Mouse (Mus musculus) 3134 (cell line): Measurements from ENCODE around the gene Cdc42bpb.
A peak's percentile ranks its signal among the peaks of the same experiment; 100 is the strongest.

Source experiments
- DNase-seq: peaks from one replicate; pipeline ENCODE4 v3.0.0-alpha.2; 2011; ENCODE audit warnings: low spot score; ENCODE audit not compliant: insufficient read length; ENCODE audit errors: extremely low read depth

Cdc42bpb gene

DNA sequence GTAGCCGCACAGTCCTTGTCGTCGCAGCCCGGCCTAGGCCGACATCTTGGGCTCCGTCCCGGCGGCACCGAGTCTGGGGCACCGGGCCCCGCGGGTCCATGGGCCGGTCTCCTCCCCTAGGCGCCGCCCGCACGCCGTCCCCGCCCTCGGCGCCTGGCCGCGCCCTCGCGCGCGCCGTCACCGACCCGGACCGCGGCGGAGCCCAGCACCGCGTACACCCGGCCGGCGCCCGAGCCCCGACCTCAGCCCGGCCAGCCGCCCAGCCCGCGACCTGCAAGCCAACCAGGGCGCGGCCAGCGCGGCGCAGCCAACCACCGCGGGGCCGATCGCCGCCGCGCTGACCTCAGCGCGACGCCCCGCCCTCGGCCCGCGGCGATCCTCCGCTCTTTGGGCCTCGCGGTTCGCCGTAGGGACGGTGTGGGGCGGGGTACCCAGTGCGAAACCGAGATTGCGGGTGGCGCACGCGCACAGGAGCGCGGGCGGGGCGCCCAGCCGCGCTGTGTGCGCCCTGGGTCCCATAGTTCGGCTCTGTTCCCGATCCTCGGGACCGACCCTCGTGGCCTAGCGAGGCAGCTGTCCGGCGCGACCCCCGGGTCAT is at the start of gene Cdc42bpb:
Cdc42bpb (minus strand) TSS at position 343 of the 598 bp plus-strand sequence.
- peak; percentile 95 for DNase-seq

DNA sequence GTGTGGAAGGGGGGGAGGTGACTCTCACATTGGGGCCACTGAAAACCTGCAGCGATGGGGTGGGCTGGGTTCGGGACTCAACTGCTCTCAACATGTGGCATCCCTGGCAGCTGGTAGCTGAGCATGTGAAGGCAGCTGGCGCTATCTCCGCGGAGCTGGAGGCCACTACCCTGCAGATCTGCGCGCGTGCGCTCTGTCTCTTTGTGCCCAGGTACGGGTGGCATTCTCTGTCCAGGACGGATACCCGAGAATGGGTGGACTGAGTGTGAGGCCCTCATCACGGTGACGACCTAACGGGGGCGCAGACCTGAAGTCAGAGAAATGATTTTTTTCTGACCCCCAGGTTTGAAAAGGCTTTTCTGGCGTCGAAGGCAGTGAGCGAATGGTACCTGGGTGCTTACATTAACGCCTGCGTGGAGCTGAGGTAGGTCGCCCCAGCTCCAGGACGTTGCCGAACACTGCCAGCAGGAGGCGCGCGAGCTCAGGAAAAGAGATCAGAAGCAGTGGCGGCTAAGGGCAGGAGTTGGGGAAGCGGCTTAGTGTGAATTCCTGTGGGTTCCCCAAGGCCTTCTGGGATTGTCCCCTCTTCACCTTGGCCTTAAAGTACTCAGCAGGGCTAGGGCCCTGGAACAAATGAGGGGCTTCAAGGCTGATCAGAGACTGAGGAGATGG is 48.4 kb upstream of the Cdc42bpb start:
- DNase-seq = peak; percentile 81

DNA sequence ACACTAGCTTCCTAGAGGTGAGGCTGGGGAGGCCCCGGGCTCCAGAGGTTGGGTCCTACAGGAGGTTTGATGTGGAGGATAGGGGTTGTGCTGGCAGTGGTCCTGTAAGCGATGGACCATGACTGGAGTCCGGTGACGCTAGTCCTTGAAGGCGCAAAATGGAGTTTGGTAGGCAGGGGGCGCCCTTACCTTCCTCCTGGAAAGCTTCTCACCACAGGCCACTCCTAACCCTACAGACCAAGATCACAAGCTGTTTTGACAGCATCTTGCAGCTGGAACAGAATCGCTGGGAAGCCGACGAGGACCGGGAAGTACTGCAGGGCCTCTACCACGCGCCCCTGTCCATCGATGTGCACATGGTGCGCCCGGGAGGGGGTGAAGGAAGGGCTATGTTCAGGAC is 47.7 kb upstream of the Cdc42bpb start:
- DNase-seq = peak; percentile 67

DNA sequence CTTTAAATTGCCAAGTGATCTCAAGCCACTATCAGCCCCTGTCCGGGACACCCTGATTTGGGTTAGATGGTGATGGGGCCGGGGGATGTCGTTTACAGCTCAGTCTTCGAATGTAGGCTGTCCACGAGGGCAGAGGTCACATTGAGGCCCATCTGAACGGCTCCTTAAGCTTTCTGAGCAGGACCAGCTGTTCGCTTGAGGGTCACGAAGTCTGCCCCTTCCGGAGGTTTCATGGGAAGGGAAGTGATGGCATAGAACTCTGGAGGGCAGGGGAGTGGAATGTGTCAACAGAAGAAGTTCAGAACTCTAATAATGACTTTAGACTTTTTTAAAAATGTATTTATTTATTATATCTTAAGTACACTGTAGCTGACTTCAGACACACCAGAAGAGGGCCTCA is 47.0 kb upstream of the Cdc42bpb start:
- DNase-seq = no peak

DNA sequence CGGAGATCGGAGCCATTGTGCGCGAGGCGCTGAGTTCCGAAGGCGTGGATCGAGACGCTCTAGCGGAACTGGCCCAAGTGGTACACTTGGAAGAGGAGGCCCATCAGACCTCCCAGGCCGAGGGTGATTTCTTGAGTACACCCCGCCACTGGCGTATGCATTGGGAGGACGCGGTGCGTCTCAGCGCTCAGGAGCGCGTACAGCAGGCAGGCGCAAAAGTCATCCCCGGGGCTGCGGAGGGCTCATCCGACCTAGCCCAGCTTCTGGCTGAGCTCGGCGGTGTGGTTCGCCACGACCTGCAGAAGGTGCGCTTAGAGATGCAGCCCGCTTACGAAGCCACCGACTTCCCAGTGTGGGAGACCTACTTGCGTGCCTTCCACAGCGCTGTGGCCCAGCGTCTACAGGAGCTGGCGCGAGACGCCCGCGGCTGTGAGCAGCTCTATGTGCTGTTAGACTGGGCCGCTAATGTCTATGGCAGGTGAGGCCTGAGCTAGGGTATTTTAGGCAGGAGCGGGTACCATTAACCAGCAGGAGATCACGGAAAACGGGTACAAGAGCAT is 46.1 kb upstream of the Cdc42bpb start:
- DNase-seq = no peak

DNA sequence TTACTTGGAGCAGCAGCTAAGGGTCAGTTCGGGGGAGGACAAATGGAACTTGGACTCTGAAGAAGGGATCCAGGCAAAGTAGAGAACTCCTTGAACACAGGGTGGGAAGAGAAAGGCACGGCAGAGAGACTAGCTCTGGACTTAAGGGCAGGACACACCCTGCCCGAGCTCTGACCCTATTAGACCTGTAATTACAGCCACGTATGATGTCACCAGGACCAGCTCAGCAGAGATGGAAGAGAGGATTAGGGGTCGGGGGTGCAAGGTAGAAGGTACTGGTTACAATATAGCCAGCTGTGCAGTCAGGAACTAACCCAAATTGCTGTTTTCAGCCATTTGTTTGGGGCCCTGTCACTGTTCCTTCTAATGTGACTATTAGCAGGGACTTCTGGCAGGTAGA is 45.3 kb upstream of the Cdc42bpb start:
- DNase-seq = no peak

DNA sequence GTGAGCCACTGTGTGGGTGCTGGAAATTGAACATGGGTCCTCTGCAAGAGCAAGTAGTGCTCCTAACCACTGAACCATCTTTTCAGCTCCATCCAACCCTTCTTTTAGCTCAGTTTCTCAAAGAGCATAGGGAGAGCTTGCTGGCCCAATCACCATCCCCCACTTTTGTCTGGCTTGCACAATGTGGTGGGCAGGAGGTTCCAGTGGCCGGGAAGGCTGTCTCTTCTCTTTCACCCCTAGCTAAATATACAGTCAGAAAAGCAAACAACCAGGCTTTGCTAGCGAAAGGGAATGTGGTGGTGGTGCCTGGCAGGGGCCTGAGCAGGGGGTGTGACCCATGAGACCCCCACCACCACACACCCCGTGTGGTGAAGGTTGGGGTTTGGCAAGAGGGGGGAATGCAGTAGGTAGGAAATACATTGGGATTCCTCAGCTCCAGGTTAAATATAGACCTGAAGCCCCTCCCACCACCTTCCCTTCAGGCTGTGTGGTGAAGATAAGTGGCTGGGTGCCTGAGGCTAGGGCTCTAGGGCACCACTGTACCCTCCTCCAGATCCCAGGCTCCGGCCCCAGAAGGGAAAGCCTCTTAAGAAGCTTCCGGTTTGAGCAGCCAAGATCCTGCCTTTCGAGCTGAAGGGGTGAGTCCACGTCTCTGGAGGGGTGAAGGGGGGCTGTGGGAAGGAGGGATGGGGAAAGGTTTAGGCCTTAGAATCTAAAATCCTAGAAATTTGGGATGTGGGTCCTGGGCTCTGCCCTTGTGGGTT is 43.6 kb upstream of the Cdc42bpb start:
- peak; percentile 74 for DNase-seq

DNA sequence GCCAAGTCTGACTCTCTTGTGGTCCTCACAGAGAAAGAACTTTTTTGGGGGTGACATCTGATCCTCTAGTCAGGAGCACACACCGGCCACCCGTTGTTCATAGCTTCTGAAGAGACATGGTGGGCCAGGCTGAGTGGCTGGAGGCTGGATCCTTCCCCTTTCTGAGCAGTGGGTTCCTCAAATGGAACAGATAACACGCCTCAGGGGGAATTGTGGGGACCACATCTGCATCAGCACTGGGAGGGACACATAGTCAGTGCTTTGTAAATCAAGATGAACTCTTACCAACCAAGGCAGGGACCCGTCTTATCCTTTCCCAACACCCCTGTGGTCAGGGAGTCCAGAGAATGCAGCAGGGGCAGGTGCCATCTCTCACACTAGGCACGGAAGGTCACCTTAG is 42.4 kb upstream of the Cdc42bpb start:
- DNase-seq = no peak

DNA sequence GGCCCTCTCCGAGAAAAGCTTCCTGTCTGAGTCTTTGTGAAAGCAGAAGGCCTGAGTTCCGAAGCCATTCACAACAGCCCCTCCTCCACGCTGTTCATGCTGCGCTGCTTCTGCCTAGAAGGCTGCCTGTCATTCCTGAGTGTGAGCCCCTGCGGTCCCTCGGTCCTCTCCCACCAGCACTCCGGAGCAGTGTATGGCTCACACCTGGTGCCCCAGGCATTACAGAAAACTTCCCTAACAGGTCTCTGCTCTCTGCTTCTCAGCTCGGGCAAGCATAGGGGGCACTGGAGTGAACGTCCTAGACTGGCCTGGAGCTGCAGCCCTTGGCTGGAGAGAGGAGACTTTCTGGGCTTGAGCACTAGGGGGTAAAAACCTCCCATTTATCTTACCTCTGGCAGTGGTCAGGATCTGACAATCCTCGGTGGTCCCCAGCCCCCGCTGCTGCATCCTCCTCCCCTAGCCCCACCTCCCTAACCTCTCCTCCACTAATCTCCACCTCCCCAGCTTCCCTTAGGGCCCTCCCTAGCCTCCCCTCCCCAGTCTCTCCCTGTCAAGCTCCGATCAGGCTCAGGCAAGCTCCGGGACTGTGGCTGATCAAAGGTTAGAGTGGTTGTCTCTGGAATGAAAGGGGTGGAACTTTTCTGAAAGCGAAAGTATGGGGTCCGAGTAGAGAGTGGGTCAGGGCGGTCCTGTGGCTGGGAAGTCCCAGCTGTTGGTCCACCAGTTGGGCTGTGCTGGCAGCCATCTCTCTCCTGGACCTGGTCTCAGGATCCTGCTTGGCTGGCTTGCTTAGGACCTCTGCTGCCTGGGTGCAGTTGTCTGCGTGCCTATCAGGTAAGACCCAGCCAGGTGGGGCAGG is 39.6 kb upstream of the Cdc42bpb start, which contains the start of gene Exoc3l4:
Exoc3l4 (plus strand) TSS at position 97 of the 859 bp plus-strand sequence.
- DNase-seq = no peak

DNA sequence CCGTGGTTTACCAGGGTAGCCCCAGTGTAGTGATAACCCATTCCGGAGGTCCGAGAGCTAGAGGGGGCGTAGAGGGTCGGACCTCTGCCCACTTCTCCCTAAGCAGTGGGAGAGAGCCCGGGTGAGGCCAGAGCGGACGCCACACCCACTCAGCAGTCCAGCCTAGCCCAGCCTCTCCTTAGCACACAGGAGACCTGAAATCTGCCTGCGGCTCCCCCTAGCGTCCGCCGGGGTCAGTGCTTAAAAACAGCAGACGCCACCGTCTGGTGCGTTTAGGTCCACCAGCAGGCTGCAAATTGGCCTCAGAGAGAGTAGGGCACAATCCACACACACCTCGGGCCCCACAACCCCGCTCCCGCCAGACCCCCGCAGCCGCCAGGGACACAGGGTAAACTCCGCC is 35.8 kb upstream of the Cdc42bpb start:
- DNase-seq = peak; percentile 86

DNA sequence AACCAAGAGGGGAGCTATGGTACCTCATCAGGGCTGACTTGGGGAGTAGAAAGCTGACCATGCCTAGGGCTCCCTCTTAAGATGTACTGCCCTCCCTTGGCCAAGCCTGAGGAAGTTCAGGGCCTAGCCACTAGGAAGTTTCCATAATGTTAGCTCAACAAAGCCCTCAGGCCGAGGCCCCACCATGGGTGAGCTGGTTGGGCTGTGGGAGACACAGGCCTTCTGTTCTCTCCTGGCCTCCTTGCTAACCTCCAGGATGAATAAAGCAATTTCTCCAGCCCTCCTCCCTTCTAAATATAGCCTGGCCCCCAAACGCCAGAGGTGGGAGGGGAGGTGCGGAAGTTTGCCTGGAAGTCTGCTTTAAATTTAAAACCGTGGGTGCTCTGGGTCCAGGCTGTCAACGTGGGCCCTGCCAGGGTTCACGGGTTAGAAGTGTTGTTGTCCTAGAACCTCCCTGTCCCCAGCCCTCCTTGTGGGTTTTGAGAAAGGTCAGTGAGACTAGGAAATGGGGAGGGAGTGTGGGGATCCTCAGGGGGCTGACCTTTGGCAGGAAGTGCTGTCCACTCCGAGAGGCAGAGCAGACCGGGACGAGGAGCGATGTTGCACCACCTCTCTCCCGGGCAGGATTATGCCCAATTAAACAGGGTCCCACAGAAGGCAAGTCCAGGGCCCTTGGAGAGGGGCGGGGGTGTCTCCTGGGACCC is 35.2 kb upstream of the Cdc42bpb start:
- DNase-seq = no peak

DNA sequence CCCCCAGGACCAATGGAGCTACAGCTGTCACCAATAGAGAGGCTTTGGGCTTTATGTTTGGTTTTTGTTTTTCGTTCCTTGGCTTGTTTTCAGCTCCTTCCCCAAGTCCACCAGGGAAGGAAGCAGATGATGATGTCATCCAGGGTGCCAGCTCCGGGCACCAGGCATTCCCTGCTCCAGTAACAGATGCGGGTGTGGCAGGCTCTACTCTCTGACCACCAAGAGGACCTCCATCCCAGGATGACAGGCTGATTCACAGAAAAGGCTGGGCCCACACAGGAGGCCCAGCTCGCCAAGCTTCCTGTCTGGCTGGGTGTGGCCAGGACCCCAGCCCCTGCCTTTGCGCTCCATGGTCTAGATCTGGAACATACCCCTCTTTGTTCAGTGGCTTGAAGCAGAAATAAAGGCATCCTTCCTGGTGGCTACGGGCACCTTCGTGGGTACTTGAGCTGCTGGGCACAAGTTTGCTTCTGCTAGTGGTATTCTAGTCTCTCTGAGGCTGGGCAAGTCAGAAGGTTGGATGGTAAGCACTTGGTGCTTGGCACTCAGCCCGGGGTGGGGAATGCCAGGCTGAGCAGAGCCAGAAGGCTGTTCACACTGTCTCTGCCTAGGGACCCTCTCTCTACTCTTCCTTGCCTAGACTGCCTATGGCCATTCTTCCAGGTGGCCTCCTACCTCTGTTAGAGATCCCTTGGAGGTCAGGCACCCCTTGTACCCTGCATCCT is 34.3 kb upstream of the Cdc42bpb start:
- DNase-seq = peak; percentile 55

DNA sequence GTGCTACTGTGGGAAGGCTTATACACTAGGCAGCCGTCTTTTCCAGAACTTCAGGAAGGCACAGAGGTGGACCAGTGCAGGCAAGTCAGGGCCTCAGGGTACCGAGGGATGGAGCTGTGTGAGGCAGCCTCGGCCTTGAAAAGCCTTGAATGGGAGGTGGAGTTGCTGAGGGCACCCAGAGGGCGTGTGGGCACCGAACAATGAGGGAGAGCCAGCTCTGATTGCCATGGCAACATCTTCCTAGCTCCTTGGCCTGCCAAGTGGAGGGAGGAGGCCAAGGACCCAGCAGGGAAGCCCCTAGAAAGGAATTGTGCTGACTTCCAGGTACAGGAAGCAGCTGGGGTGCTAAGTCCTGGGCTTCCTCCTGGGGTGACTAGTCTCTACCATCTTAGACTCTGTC is 32.1 kb upstream of the Cdc42bpb start:
- no peak for DNase-seq

DNA sequence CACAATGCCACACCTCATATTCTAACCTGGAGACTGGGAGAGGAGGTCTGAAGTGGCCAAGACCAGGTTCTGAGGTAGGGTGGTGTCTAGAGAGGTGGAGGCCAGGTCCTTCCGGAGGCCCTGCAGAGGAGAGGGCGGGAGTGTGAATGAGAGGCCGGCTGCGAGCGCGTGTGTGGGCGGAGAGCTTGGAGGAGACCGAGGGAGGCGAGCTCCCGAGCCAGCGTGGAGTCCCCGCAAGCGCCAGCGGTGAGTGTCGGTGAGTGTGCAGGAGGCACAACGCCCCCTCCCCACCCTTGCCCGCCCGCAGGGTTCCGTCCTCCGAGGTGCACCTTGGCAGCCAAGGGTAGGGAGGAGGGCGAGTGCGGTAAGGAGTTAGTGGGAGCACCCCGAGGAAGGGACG is 29.1 kb upstream of the Cdc42bpb start, which contains the start of gene Lbhd2:
Lbhd2 (plus strand) TSS at position 188 of the 400 bp plus-strand sequence.
- DNase-seq = no peak

DNA sequence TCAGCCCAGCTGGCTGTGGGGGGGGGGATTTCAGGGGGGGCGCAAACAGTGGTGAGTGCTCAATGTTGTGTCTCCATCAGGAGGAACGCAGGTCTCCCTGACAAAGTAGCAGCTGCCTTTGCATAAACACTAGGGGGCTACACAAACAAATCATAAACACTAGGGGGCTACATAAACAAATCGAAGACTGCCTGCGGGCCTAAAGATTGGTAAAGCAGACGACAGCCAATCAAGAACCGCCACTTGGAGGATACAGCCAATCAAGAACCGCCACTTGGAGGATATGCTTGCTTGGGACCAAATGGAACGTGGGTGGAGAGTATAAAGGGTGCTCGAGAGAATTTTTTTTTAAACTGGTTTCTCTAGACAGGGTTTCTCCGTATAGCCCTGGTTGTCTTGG is 27.4 kb upstream of the Cdc42bpb start:
- DNase-seq = no peak

DNA sequence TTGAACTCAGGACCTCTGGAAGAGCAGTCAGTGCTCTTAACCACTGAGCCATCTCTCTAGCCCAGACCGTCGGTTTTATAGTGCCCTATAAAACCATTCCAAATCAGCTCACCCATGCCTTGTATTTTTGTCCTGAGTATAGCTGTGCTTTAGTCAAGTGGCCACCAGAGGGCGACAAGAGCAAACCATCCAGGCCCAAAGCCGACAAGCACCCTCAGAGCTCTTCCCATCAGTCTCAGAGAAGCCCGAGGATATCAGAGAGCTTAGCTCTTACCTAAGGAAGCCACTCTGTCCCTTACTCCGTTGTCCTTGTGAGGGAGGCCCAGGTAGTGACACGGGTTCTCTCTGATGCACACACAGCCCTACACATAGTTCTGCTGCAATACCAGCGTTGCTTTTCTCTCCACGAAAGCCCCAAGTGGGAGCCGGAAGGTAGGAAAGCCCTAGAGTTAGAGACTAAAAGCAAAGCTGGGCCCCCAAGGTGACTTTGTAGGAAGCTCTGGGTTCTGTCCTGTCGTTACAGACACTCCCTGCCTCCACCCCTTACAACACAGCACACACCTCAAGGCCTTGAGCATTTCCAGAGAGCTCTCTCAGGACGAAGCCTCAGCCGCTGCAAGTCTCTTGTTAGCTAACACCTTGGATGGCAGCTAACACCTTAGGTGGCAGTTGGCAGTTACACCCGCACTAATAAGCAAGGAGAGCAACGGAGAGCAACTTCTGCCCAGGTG is 24.1 kb upstream of the Cdc42bpb start:
- peak; percentile 44 for DNase-seq

DNA sequence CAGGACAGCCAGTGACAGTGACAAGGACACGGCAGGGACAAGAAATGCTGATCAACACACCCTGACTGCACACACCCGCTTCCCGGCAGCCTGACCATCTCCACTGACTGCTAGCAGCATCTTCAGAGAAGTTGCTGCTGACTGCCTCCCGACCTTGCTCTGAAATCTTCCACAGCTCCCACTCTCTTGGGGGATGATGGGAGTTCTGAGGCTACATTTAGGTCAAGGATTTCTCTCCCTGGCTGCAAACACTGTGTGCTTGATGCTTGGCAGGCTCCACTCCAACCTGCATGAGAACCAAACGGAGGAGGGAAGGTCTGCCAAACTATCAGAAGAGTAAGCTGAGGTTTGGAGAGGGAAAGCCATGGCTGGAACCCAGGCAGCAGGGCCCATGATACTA is 19.5 kb upstream of the Cdc42bpb start:
- no peak for DNase-seq

DNA sequence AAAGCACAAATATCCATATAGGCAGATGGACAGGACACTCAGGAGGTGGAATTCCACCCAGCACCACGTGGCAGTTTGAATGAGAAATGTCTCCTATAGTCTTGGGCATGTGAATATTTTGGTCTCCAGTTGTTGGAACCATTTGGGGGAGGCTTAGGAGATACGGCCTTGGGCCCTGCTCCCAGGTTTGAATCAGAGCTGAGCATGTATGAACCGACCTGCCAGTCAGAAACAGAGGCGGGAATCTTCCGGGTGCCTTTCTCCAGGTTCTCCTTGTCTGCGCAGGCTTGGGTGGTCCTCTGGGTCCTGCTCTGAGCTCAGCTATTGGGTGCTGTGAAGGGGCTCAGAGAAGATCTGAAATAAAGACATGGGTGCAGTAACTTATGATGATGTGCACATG is 16.5 kb upstream of the Cdc42bpb start:
- DNase-seq = no peak

DNA sequence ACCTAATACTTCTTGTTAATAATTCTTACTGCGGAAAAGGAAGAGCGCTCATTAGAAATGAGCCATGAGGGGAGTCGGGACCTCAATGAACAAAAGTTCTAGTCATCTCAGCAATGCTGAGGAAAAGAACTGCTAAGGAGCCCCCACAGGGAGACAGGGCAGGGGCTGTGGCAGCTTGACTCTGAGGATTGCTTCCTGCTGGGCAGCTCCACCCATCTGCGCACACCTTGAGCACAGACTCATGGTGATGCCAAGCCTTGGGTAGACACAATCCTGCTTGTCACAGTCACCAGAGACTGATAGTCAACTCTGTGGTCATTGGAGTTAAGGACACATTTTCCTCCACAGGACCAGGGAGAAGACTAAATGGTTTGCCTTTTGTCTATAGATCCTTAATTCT is 9.6 kb upstream of the Cdc42bpb start:
- DNase-seq = no peak
